Mouse (Mus musculus) heart, postnatal 0 days (tissue): ENCODE results near the gene Dzip1. TPM values are rescaled to one million over a fixed set of nuclear protein-coding genes. Genes with fewer than 3 reads are reported as not detected.

ENCODE experiments used
- ATAC-seq: fragments of 200-750 bp; cut with Nextera tagmentation; 2 replicates; pipeline ENCODE4 v1.8.0; 2017; ENCODE audit warnings: low read depth, moderate number of reproducible peaks, moderate library complexity; ENCODE audit not compliant: insufficient read depth
- DNase-seq: peaks from one replicate; pipeline ENCODE4 v3.0.0-alpha.2; 2016; ENCODE audit warnings: low spot score
- H3K27ac ChIP-seq: fragments of 300-500 bp; sonication (generic); 2 replicates; pipeline ENCODE4 v1.5.1; 2014; ENCODE audit warnings: low read depth, mild to moderate bottlenecking
- H3K27me3 ChIP-seq: fragments of 300-500 bp; sonication (generic); 2 replicates; pipeline ENCODE4 v1.6.1; 2014; ENCODE audit warnings: low read length, mixed read lengths; ENCODE audit not compliant: control insufficient read depth, insufficient read depth
- H3K36me3 ChIP-seq: fragments of 300-500 bp; sonication (generic); replicated peaks from 2 replicates; pipeline ENCODE4 v1.6.1; 2014; ENCODE audit warnings: low read length, mixed read lengths; ENCODE audit not compliant: control insufficient read depth, insufficient read depth
- H3K4me1 ChIP-seq: fragments of 300-500 bp; sonication (generic); 2 replicates; pipeline ENCODE4 v1.6.1; 2014; ENCODE audit warnings: antibody characterized with exemption; ENCODE audit not compliant: control insufficient read depth, insufficient read depth
- H3K4me2 ChIP-seq: fragments of 300-500 bp; sonication (generic); 2 replicates; pipeline ENCODE4 v1.6.1; 2014; ENCODE audit warnings: low read depth, mild to moderate bottlenecking, low read length, moderate library complexity
- H3K4me3 ChIP-seq: fragments of 300-500 bp; sonication (generic); 2 replicates; pipeline ENCODE4 v1.5.1; 2014; ENCODE audit warnings: low read depth, low read length
- H3K9ac ChIP-seq: fragments of 300-500 bp; sonication (generic); replicated peaks from 2 replicates; pipeline ENCODE4 v1.6.1; 2014; ENCODE audit warnings: low read depth, low read length, mixed read lengths
- H3K9me3 ChIP-seq: fragments of 300-500 bp; sonication (generic); replicated peaks from 2 replicates; pipeline ENCODE4 v1.6.1; 2016; ENCODE audit warnings: low read length; ENCODE audit not compliant: control insufficient read depth
- CTCF ChIP-seq: IDR thresholded peaks from 2 replicates; pipeline ENCODE4 v1.5.1; 2016; ENCODE audit warnings: antibody characterized with exemption, control low read depth, low read depth
- EP300 ChIP-seq: IDR thresholded peaks from 2 replicates; pipeline ENCODE4 v1.6.1; 2016; ENCODE audit warnings: antibody characterized with exemption, low read depth
- WGBS: fragments of 180-500 bp; shearing (Covaris S2); extraction: QIAGEN DNeasy Blood & Tissue Kit; methylation state at CpG from one replicate; pipeline ENCODE4 v1.1.7; 2014; 5-methylcytosine and 5-hydroxymethylcytosine counted together
- polyA plus RNA-seq: library from polyadenylated mRNA; unstranded; fragments of >200 nt; fragmentation: Nextera tagmentation; extraction: Ambion mirVana; gene quantifications from 2 replicates; pipeline ENCODE4 v1.2.1, GENCODE M21; 2015
- total RNA-seq: library from RNA; depleted of rRNA; stranded (reverse); fragments of >200 nt; gene quantifications from 2 replicates; pipeline ENCODE4 v1.2.3, GENCODE M21; 2014; ENCODE audit warnings: low replicate concordance; rRNA removed

Dzip1 gene
- total RNA-seq (3.4 and 7.5 TPM in 2 replicates), polyA plus RNA-seq (1.2 and 1.3 TPM in 2 replicates)

DNA sequence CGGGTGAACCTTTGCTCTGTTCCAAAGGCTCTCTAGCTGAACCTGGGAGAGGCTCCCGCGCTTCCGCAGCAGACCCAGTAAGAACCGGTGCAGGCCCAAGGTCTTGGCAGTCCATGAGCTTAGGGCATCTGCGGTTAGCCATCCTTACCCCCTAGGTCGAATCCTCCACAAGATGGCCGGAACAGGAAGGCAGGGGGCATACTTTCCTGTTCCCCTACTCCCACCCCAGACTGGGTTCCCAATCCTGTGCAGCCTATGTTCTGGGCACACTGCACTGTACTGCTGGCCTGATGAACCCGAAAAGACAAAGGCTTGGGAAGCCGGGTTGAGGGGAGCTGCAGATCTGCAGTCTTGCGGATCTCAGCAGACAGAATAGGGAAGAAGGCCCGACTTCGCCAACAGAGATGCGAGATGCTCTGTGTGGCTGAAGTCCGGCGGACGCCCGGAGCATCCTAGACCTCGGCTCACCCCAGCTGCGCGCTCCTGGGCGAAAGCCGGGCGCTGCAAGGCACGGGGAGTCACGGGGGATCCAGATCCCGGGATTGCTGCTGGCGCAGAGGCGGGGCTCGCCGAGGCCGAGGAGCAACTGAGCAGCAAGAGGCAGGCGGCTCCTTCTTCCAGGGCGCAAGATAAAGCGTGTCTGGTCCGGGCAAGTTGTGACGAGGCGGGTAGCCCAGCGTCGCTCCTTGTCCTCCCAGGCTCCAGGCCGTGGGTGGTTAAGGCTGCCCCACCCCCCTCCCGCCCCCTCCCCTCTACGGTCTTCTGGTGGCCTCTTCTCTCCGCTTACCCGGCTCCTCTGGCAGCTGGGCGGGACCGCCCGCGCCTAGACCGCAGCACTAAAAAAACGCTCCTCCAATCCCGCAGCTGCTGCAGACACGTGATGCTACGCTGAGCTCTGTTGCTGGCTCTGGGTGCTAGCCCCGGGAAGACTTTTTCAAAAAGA lies at the start of gene Dzip1:
TSS of gene Dzip1 (minus strand) at position 788 of the 943 bp plus-strand sequence.
- Histone ChIP-seq H3K4me1 (peaks cover 19% of the 10 kb centered on the region), H3K9me3 (no peaks in the 10 kb centered on the region), H3K27me3 (peaks cover 29% of the 10 kb centered on the region), H3K4me3 (peak within 1 kb of the TSS; percentile 56), H3K27ac (no peak within 1 kb of the TSS), H3K4me2 (peak within 1 kb of the TSS; percentile 79), H3K9ac (peak within 1 kb of the TSS; percentile 37; the same call in 1 of the 2 replicates), H3K36me3 (no peaks in the 10 kb centered on the region)
- ATAC-seq (peak; percentile 89), DNase-seq (peak; percentile 69)
- under 1% methylated on average over 48 of the region's 55 CpGs for WGBS
- TF ChIP-seq CTCF (no peak), EP300 (no peak)

DNA sequence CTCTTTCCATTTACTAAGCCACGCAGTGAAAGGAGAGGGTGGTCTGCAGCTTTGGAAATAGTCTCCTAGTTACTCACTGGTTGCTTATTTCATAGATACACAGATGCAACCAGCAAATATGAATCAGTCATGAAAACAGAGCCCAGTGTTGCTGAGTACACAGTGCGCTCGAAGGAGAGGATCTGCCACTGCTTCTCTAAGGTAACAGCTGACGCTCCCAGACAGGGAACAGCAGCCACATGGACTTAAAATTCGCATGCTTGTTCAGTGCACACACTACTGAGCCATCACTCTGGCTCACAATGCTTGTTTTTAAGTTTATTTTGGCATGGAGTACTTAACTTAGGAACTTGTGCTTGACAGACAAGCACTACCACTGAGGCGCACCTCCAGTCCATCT lies 47.0 kb upstream of the Dzip1 start:
- H3K27me3 ChIP-seq, result no peaks in the 10 kb centered on the region
- WGBS, result 91% methylated on average over 6 of the region's 6 CpGs

DNA sequence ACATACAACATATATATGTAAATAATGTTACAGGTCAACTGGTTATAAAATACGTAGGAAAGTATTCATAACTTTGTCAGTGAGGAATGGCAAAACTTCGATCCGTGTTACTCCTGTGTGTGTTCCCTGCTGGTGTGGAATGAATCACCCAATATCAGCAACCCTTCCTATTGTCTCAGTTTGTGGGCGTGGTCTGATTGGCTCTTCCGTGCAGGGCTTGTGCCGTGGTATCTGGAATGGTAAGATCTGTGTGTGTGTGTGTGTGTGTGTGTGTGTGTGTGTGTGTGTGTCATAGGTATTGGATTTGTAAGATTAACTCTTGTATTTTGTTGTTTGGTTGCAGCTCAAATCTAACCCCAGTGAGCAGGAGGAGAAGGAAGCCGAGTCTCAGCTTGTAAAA lies 42.4 kb upstream of the Dzip1 start:
- no peak overlapping the region for H3K4me2 ChIP-seq
- no peak for DNase-seq
- ATAC-seq, result no peak
- H3K27ac ChIP-seq, result no peak overlapping the region
- WGBS, result 68% methylated on average over 7 of the region's 7 CpGs
- H3K4me3 ChIP-seq, result no peak overlapping the region
- no peak overlapping the region for H3K9ac ChIP-seq
- H3K27me3 ChIP-seq, result no peaks in the 10 kb centered on the region
- no peaks in the 10 kb centered on the region for H3K9me3 ChIP-seq
- H3K4me1 ChIP-seq, result no peaks in the 10 kb centered on the region
- peaks cover 55% of the 10 kb centered on the region for H3K36me3 ChIP-seq
- TF ChIP-seq CTCF, result no peak
- no peak for TF ChIP-seq EP300

More for the DNA sequence above, 47.0 kb upstream of the Dzip1 start:
- TF ChIP-seq CTCF (no peak), EP300 (no peak)
- no peak for DNase-seq
- Histone ChIP-seq H3K9ac (no peak overlapping the region), H3K4me1 (no peaks in the 10 kb centered on the region), H3K27ac (no peak overlapping the region), H3K4me2 (no peak overlapping the region), H3K9me3 (no peaks in the 10 kb centered on the region), H3K36me3 (peaks cover 87% of the 10 kb centered on the region), H3K4me3 (no peak overlapping the region)
- ATAC-seq, result no peak

DNA sequence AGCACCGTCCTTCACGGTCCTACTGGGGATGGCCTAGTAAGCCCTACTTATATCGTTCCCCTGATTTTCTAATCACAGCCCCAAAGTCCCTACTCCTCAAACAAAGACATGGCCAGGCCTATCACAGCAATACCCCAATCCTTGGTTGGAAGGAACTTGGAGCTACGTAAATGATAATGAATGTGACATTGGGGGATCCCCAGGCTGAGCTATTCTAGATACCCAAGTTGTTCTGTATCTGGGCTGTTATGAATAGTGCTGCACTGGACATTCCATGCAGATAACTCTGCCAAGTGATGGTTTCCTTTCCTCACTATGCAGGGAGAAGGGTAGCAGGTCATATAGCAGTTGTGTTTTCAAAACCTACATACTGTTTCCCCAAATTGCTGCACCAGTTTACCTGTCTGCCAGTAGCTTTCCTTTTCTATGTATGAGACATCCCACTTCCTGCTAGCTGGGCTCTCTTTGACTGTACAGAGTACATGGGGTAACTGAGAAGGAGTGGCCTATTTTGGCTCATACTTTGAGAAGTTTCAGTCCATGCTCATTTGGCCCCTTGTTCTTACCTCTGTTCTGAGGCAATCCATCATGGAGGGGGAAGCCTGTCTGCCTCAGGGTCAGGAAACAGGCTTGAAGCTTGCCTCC lies 40.2 kb upstream of the Dzip1 start:
- no peaks in the 10 kb centered on the region for H3K27me3 ChIP-seq
- WGBS, result 76% methylated on average over 4 of the region's 4 CpGs
- no peak overlapping the region for H3K4me3 ChIP-seq
- TF ChIP-seq EP300 (no peak), CTCF (no peak)
- no peak overlapping the region for H3K9ac ChIP-seq
- H3K4me1 ChIP-seq, result no peaks in the 10 kb centered on the region
- no peak overlapping the region for H3K4me2 ChIP-seq
- ATAC-seq (no peak), DNase-seq (no peak)
- H3K27ac ChIP-seq, result no peak overlapping the region
- peaks cover 52% of the 10 kb centered on the region for H3K36me3 ChIP-seq
- H3K9me3 ChIP-seq, result no peaks in the 10 kb centered on the region

DNA sequence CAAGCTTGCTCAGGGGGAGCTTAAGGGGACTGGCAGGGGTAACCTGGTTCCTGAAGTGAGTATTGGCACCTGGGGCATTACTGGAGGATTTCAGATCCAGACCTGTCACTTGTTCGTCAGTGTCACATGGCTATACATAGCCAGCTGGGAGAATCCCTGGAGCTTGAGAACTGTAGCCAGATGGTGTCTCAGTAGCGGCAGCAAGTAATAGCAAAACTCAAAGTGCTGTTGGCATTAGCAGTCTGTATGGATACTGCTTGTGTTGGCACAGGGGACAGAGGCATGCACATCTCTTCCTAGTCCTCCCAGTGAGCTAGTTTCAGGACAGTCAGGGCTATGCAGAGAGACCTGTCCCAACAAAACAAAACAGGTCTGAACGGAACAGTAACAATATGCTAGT lies 32.8 kb upstream of the Dzip1 start:
- Histone ChIP-seq H3K4me3 (no peak overlapping the region), H3K4me1 (no peaks in the 10 kb centered on the region), H3K9me3 (no peaks in the 10 kb centered on the region), H3K36me3 (peaks cover 69% of the 10 kb centered on the region), H3K27ac (no peak overlapping the region), H3K9ac (no peak overlapping the region), H3K27me3 (no peaks in the 10 kb centered on the region), H3K4me2 (no peak overlapping the region)
- WGBS, result 79% methylated on average over 3 of the region's 3 CpGs
- DNase-seq, result no peak
- ATAC-seq, result no peak
- TF ChIP-seq EP300 (no peak), CTCF (no peak)
